Mouse (Mus musculus): ENCODE measurements around the gene Ints13. TPM values are rescaled to one million over a fixed set of nuclear protein-coding genes. Genes with fewer than 3 reads are reported as not detected.

The Ints13 gene
- total RNA-seq, 2 experiments from 2014 or later, result 14.9 to 15.7 TPM

DNA sequence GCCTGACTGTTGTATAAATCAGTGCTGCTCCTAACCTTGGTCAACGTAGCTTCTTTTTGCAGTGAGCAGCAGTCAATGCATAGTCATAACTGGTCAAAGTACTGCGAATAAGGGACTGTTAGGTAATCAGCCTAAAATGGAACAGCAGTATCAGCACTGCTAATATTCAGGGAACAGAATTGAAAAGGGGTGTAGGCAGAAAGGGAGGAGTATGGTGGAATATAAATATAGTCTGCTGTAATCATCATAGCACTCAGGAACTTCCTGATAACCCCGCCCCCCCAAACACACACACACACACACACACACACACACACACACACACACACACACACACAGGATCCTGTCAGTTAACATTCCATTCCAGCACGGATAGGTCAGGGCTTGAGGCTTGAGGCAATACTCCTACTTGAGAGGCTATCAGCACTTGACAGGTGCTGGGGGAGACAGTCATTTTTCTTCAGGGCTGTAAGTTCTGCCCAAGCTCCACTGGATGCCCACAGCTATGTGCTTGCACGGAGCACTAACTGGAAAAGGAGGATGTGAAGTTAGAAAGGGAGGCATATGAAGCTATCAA is 32.3 kb downstream of the Ints13 start:
- no peak for DNase-seq
- intact Hi-C loops (cut with DNase I; ENCODE audit: low total_unique reads), result no loop called here

DNA sequence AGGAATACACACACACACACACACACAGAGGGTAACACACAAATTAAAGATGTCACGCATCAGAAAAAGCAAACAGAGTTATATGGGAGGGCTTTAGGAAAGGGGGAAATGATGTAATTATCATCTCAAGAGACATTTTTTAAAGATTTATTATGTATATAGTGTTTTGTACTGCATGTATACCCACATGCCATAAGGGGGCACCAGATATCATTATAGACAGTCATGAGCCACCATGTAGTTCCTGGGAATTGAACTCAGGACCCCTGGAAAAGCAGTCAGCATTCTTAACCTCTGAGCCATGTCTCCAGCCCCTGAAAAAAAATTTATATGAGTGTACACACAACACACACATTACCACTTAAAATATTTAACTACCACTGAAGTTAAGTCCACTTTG is 33.0 kb downstream of the Ints13 start:
- DNase-seq, result no peak
- intact Hi-C loops (cut with DNase I; ENCODE audit: low total_unique reads), result no loop called here

DNA sequence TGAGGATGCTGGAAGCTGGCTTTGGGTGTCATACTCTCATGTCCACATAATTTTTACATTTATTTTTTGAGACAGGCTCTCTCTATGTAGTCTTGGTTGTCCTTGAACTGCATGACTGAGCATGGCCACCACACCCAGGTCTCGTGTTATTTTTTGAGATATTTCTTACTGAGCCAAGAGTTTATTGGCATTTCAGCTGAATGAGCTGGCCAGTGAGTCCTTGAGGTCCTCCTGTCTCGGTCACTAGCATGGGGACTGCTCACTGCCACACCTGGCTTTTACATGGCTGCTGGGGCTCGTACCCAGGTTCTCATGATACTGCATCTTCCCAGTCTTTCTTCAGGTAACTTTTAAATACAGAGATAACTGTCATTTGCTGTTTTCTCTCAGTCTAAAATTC is 37.2 kb downstream of the Ints13 start:
- DNase-seq, result no peak
- intact Hi-C loops (cut with DNase I; ENCODE audit: low total_unique reads), result no loop called here

DNA sequence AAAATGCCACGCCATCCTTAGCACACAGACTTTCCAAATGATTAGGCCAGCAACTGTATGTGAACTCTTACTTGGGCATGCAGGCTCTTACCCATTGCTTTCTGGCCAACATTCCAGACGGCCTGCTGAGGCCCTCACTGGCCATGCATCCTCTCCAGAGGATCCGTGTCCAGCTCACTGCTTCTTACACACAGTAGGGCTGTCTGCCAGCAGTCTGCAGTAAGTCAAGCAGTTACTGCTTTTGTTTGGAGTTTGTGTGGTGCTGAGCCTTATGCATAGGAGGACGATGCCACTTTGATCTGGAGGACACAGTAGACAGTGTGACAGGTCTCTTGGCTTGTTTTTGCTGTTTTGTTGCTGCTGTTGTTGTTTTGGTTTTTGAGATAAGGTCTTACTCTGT is 39.0 kb downstream of the Ints13 start:
- intact Hi-C loops (cut with DNase I; ENCODE audit: low total_unique reads), result no loop called here

DNA sequence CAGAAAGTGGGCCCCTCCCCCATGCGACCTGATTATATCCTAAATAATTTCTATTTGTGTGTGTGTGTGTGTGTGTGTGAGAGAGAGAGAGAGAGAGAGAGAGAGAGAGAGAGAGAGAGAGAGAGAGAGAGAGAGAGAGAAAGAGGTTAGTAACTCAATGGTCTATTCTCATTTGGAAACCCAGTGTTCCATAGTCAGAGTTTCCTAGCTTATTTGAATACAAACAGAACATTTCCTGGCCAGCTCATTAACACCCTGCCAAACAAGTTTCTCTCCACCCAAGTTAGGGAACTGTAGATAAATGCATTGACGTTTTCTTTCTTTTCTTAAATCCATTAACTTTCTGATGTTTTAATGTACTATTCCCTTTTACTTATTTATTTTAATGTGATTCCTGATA is 39.6 kb downstream of the Ints13 start:
- intact Hi-C loops (cut with DNase I; ENCODE audit: low total_unique reads), result no loop called here
- DNase-seq, result no peak

More for the DNA sequence above, 39.0 kb downstream of the Ints13 start:
- DNase-seq, result no peak

DNA sequence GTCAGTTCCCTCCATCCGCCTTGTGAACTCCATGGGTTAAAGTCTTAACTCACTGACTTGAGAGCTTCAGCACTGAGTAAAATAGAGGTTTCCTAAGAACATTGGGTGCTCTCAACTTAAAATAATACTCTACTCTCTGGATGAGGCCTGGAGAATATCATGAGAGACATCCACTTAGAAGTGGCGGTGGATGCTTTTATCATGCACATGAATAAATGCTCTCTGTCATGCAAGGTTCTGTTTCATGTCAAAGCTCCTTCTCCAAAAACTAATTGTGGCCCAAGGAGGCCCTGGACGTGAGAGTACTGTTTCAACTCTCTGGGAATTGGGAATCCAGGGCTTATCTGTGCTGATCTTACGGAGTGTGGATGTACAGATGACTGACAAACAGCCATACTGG is 40.5 kb downstream of the Ints13 start:
- DNase-seq, result no peak
- intact Hi-C loops (cut with DNase I; ENCODE audit: low total_unique reads), result no loop called here

DNA sequence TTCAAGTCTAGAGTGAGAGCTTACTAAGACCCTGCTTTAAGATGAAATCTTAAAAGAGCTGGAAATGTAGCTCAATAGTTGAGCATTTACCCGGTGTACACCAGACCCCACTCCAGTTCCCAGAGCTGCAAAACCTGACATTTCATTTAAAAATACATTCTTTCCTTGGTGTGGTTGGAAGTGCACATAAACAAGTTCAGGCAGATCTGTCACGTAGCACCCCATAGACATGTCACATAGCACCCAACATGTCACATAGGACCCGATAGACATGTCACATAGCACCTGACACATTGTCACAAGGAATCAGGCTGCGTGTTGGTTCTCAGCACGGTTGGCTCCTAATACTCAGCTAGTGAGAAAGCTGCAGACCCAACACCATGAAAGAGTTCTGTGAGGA is 42.1 kb downstream of the Ints13 start:
- DNase-seq, result no peak
- intact Hi-C loops (cut with DNase I; ENCODE audit: low total_unique reads), result no loop called here

DNA sequence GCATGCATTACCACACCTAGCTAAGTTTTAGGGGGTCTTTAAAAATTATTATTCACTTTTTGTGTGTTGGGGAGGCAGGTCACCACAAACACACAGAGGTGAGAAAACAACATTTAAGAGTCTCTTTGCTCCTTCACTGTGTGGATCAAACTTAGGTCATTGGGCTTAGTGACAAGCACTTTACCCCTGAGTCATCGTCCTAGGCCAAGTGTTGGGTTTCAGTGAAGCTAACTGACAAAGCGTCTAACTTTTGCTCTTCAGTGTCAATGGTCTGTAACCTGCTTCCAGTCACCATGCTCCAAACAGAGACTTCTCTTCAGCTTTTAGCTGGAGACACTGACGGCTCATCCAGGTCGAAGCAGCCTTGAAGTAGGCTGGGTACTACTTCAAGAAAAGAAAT is 44.5 kb downstream of the Ints13 start:
- no peak for DNase-seq
- intact Hi-C loops (cut with DNase I; ENCODE audit: low total_unique reads), result no loop called here

DNA sequence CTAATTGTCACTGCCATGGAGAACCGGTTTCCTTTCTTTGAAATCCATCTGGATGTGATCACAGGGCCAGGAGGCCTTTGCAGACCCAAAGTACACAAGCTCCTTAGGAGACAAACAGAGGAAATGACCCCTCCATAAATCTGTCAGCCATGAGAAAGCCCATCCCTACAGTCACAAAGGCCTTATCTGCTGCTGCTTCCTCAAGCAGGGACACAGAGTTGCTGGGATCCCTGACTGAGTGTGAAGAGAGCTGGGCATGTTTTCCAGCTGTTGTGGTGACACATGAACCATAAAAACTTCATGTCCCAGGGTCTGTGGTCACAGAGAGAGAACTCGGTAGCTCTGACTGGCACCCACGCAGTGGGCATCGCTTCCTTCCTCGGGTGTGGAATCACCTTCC is 46.9 kb downstream of the Ints13 start:
- DNase-seq, result no peak
- intact Hi-C loops (cut with DNase I; ENCODE audit: low total_unique reads), result no loop called here

DNA sequence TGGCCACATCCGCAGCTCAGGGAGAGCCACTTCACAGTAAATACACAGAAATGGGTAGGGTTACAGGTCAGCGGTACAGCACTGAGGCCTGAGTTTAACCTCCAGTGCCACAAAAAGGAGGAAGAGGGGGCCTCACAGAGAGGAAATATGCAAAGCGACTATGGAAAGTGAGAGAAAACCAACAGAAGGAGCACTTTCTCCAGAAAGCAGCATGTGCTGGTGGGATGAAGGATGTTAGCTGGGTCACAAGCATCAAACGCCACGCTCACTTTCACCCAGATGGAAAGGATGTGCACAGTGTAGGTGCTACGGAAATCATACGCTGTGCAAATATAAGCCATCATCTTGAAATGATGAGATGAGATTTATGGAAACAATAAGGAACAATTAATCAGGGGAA is 47.3 kb downstream of the Ints13 start:
- DNase-seq, result no peak
- intact Hi-C loops (cut with DNase I; ENCODE audit: low total_unique reads), result no loop called here

DNA sequence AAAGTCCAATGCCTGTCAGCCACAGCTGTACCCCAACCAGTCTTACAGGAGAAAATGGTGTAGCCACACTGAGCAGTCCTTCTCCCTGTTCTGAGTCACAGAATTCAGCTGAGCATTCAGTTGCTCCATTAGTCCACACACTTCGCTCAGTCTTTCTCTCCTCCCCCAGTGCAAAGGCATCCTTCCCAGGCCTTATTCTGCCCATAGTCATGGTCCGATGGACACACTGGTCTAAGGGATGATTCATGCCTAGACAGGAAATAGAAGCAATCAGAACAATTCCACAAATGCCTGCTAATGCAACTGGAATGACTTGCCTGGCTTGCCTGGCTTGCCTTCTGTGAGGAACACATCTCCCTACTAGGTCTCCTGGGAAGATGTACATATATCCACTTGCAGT is 50.1 kb downstream of the Ints13 start:
- intact Hi-C loops (cut with DNase I; ENCODE audit: low total_unique reads), result no loop called here

DNA sequence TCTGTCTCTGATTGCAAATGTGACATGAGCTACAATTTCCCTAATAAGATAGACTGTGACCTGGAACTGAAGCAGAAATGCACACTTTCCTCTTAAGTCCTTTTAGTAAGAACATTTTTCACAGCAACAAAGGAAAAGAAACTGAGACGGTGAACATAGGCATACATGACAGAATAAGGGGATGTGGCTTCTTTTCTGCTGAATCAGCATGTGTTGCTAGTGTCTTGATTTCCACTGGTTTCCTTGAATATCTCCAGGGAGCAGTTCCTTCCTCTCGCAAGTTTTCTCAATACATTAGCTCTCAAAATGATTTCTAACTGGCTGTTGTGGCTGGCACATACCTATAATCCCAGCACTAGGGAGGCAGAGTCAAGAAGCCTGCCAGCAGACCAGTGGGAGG is 52.1 kb downstream of the Ints13 start:
- intact Hi-C loops (cut with DNase I; ENCODE audit: low total_unique reads), result no loop called here
- DNase-seq, result no peak

More for the DNA sequence above, 50.1 kb downstream of the Ints13 start:
- DNase-seq, result no peak

DNA sequence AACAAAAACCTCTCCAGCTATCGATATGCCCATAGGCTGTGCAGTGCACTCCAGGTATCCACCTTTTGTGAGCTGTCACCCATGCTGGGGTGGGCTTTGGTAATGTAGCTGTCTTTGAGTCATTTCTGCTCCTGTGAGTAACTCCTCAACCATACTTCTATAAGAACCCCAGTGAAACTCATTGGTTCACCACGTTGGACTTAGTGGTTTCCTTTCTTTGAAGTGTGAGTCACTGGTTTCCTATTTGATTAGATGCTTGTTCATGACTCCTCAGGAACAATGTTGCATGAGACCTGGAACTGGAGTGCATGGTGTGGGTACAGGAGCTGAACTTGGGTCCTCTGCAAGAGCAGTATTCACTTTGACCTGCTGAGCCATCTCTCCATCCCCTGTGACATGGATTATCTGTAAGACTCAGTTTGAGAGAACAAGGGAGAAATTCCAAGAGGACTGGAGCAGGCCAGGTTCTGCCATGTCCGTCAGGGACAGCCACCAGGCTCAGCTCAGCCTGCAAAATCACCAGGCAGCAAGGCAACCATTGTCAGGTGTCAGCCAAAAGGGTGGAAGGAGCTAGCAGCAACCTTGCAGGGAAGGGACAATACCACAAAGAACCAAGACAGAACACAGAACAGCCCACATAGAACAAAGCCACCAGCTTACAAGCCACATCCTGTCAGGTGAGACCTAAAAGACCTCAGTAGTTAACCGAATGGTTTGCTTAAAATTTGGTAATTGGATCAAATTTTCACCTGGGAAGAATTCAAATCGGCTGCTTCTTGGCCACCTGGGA is 56.0 kb downstream of the Ints13 start:
- no peak for DNase-seq
- intact Hi-C loops (cut with DNase I; ENCODE audit: low total_unique reads), result no loop called here

DNA sequence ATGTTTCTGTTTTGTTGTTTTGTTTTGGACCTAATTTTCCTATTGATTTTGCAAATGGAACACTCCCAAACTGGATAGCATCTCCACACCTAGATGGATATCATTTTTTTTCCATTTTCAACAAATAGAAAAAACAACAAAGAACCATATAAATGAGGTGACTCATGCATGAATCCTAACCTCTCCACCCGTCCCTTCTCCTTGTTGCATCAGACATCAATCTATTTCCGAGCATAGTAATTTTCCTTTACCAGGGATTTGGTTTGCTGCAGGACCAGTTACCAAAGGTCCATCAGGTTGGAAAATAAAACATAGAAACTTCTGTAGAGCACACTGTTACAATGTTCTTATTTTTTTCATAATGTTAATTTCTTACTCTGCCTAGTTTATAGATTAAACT is 58.6 kb downstream of the Ints13 start:
- intact Hi-C loops (cut with DNase I; ENCODE audit: low total_unique reads), result no loop called here
- no peak for DNase-seq

DNA sequence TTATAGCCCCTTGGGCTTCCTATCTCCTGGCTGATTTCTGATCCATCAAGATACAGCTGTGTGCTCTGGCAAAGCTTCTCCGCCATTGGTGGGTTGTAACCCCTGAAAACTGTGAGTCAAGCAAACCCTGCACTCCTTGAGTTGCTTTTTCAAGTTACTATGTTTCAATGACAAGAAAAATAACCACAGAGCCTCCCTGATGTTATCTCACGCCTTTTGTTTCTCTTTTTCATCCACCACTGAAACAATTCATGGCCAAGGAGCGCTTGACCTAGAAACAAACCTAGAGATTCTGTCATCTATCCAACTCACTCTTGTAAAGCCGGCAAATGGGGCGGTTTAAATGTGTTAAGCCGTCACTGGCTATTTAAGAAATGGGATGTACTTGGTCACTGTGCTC is 61.7 kb downstream of the Ints13 start:
- intact Hi-C loops (cut with DNase I; ENCODE audit: low total_unique reads), result no loop called here
- DNase-seq, result no peak

DNA sequence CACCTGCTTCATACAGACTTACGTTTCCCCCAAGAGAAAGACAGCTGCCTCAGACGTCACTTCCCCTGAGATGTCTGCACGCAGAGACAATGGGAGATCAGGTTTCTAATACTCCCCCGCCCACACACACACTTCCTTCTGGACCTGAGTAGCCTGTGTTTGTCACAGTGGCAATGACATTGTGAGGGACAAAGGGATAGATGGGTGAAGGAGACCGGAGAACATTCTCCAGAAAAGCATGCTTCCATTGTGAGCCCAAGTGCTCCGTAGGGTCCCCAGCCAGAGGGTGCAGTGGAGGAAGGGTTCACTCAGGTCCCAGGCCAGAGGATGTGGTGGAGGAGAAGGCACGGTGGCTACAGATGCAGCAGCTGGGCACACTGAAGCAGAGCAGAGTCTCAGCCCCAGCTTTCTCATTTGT is 63.1 kb downstream of the Ints13 start:
- no peak for DNase-seq
- intact Hi-C loops (cut with DNase I; ENCODE audit: low total_unique reads), result no loop called here

DNA sequence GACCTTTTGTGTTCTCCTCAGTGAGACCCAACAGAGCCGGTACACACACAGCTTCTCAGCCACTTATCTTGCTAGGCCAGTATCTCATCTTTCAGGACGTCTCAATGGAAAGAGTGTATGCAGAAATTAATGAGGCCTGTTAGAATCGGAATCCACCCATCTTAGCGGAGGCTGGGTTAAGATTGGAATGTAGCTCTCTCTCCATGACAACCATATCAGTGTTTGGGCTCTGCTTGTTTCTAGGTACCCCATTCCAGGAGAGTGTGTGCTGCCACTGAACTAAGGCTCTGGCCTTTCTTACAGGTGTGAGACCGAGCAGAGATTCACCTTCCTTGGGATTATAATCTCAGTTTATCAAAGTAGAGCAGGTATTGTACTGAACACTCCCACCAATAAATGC is 63.7 kb downstream of the Ints13 start:
- DNase-seq, result no peak
- intact Hi-C loops (cut with DNase I; ENCODE audit: low total_unique reads), result no loop called here

DNA sequence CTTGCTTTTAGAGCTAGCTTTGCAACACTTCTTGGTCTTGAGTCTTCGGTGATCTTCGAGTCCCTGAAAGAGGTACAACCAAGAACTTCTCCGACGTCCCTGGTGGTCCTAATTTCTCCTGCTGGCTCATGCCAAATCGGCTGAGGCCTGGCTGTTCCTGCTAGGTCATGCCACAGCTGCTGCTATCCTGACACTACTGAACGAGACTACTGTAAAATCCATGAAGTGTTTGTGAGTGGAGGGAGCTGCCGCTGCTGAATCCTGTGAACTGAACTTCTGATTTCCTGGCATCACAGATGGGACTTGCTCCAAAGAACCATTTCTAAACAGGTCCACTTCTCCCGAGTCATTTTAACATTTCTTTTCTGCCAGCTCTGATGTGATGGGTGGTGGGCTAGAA is 64.3 kb downstream of the Ints13 start:
- DNase-seq, result no peak
- intact Hi-C loops (cut with DNase I; ENCODE audit: low total_unique reads), result no loop called here

DNA sequence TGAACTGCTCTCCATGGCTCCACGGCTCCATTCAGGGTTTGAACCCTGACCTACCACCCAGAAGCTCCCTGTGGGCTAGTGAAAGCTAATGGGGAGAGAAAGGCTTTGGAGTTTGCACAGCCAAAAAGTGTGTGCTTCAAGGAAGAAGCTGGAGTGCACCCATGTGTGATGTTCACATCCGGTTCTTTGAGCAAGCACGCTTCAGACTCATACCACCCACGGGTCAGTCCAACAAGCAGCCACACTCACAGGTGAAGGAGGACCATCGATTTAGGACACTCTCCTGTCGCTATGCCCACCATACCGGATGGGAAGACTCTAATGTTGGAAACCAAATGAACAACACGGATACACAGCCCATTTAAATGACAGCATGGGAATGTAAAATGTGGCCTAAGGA is 66.1 kb downstream of the Ints13 start:
- intact Hi-C loops (cut with DNase I; ENCODE audit: low total_unique reads), result no loop called here
- DNase-seq, result no peak

DNA sequence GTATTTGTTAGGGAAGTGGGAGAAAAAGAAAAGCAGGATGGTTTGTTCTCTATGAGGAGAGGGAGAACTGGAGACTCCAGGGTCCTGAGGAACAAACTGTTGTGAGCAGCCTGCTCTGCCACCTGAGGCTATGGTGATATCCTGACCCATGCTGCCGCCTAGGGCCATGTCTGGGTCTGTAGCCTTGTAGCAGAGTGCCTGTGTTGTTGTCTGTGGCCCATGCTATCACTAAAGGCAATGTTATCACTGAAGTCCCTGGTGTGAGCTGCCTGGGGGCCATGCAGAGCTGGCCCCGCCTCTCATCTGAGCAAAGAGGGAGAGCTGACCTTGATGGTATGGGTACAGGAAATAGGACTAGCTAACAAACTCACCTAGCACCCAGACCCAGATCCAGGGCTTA is 67.7 kb downstream of the Ints13 start:
- intact Hi-C loops (cut with DNase I; ENCODE audit: low total_unique reads), result no loop called here
- DNase-seq, result no peak

DNA sequence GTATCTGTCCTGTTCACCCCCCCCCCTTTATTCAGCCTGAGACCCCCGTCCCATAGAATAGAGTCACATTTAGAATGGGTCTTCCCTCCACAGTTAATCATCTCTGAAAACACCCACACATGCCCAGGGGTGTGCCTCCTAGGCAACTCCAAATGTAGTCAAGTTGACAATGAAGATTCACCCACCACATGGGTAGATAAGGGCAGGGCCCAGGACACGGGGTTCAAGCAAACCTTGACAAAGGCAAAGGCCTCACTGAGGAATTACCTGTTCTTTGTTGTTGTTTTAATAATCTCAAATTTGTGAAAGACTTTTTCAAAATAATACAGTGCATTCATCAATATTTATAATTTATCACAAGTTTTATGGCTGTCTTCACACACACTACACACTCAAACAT is 73.2 kb downstream of the Ints13 start:
- intact Hi-C loops (cut with DNase I; ENCODE audit: low total_unique reads), result no loop called here
- DNase-seq, result no peak

DNA sequence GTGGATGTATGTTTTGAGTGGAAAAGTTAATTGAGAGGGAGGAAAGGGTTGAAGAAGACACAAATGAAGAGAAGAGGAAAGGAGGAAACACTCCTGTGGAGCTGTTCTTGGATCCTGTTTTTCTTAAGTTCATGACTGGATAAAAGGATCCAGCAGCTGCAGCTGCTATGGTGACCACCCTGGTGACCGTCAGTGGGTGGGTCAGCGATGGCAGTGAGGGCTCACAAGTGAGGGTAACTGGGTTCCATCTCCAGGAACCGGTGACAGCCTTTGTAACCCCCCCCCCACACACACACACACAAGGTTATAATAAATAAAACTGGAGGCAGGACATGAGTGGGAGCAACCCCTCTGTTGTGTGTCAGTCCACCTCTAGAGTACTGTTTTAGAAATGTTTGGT is 74.8 kb downstream of the Ints13 start:
- intact Hi-C loops (cut with DNase I; ENCODE audit: low total_unique reads), result no loop called here
- no peak for DNase-seq

All from gastrocnemius, postnatal 14 days (tissue).